Mouse (Mus musculus): ENCODE results near the gene Psmd13.

GRCm38 (mm10) chr7:140899121-140899520 lies 17.4 kb downstream of the Psmd13 start:
- TF ChIP-seq POLR2A (IDR thresholded peaks at IDR 0.05; ENCODE audit: insufficient read depth, low read length) (no peak), CTCF (IDR thresholded peaks at IDR 0.05; ENCODE audit: low read depth, low read length) (no peak)
